Mouse (Mus musculus) right cerebral cortex, adult 18-20 months (tissue): ENCODE measurements around the gene Mxra7.
"Not testable (repeated sequence)": the region's sequence is repeated elsewhere in the genome, so short reads cannot be mapped to it uniquely, and the experiment has no call there.

Source experiments
- DNase-seq: peaks from one replicate; pipeline ENCODE4 v3.0.0; 2022; ENCODE audit warnings: mixed read lengths

Mxra7 gene

GRCm38 (mm10) chr11:116827534-116828165, at the start of gene Mxra7:
Mxra7 (minus strand) TSS chr11:116828046.
- DNase-seq: peak; percentile 57

DNA sequence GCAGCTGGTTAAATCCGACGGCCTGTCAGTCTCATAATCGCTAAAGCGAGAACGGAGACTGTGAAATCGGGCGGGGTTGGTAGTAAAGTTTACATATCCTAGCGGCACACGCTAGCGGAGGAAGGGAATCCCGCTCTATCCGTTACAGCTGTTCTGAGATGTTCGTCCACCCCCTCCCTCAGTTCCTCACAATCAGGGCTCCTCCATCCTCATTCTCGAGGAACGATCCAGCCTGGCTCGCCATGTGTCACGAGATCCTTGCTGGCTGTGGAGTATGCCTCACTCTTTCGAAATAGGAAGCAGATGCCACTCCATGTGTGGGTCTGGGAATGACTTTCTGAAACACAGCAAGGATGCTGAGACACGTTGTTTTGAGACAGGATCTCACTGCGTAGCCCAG, 46.1 kb upstream of the Mxra7 start:
- DNase-seq: peak; percentile 66

DNA sequence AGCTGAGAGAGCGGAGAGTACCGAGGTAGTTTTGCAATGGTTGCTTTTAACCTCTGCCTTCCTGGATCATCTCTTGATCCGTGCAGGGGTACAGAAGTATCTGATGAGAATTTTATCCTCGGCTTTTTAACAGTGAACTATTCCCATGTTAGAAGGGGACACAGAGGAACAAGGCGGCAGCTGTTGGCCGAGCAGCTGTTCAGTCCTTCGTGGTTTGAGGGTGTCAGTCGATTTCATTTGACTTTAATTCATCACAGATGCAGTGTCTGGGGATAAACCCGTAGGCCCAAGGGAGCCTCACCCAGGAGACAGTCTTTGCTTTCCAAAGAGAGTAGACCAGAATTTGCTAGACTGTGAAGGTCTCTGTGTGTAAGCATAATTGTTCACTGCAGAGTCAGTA, 43.7 kb upstream of the Mxra7 start:
- DNase-seq: no peak

DNA sequence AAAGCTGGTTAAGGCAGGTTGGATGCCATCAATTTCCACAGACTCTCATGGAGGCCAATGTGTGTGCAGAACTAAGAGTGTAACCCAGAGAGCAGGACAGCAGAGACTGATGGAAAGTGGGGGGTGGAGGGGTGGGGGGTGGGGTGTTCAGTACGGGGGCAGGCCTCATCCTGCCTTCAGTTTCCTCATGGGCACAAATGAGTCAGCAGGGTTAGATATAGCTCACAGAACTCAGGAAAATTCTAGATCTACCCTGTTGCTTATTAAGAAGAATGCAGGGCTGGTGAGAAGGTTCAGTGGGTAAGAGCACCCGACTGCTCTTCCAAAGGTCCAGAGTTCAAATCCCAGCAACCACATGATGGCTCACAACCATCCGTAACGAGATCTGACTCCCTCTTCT, 41.8 kb upstream of the Mxra7 start:
- DNase-seq: no peak

- DNase-seq: no peak
These were observed 41.4 kb upstream of the Mxra7 start for GRCm38 (mm10) chr11:116869223-116869622.

DNA sequence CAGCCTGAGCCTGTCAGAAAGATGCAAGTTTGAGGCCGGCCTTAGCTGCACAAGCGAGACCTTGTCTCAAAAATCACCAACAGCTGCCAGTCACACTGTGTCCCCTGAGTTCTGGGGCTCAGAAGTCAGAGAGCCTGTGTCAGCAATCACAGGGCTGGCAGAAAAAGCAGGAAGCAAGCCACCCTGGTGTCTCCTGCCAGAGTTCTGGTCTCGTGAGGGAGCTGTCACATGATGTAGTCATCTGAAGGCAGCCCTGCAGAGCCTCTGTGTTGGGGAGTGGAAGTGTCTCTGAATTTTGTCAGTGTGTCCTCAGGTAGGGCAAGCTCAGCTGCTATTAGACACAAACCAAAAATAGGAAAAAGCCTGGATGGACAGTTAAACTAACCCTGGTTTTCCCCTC, 40.3 kb upstream of the Mxra7 start:
- DNase-seq: peak; percentile 32

DNA sequence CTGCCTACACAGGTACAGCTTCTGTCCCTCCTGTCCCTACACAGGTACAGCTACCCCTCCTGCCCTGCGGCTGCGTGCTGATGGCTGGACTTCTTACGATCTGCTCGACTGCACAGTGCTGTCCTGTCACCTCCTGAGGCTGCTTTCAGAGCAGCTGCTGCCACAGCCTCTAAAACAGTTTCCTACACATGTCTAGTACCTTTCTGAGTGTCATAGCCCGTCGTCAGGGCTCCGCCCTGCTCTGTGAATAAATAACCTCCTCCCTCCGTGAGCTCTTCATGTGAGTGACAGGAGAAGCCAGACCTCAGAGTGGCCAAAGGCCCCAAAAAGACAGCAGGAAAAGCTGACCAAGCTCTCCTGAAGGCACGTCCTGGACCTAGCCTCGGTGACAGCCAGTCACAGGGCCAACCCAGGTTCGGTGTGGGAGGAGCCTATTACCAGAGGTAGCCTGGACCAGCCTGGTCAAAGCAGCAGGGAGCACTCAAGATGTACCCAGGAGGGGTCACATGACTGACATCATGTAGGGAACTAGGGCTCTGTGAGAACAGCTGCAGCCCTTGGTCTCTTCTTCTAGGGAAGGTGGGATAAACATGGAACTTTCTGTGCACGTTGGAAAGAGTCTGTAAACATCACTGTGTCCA, 38.2 kb upstream of the Mxra7 start:
- DNase-seq: no peak

DNA sequence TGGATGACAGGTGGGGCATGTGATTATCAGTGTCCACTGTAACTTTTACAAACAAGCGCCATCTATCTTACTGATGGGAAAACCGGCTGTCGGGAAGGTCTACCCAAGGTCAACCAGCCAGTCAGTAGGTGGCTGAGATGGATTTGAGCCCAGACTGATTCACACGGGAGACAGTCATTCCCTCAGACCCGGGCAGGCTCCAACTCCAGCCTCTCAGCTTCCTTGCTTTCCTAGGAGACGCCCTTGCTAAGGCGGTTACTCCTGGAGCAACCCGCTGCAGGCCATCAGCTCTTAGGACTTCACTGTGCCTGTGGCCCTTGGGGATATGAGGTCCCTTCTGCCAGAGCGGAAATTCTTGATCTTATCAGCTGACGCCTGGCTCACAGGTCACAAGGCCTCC, 36.6 kb upstream of the Mxra7 start:
- no peak for DNase-seq

GRCm38 (mm10) chr11:116857183-116857850, 29.5 kb upstream of the Mxra7 start:
- DNase-seq: no peak

DNA sequence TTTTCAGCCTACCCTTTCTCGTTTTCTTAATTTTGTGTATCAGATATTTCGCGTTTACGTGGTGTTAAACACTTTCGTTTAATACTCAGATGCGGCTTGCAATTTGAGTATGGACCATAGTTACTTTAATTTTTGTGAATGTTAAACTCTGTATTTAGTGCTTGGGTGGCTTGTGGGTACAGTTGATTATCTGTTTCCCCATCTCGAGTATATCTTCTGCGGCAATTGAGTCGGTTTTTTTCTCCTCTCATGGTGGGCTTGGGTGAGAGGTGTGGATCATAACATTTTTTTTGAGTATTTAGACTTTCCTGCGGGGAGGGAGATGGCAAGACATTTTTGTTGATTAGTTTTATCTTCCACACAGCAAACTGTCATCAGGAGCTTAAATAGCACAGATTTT, 26.4 kb upstream of the Mxra7 start:
- DNase-seq: no peak

GRCm38 (mm10) chr11:116853512-116853928, 25.7 kb upstream of the Mxra7 start:
- DNase-seq: peak; percentile 97

- peak; percentile 97 for DNase-seq
These were observed 25.2 kb upstream of the Mxra7 start, which contains the start of gene Srsf2 for GRCm38 (mm10) chr11:116852891-116853511. Srsf2 (minus strand) TSS chr11:116853094.

DNA sequence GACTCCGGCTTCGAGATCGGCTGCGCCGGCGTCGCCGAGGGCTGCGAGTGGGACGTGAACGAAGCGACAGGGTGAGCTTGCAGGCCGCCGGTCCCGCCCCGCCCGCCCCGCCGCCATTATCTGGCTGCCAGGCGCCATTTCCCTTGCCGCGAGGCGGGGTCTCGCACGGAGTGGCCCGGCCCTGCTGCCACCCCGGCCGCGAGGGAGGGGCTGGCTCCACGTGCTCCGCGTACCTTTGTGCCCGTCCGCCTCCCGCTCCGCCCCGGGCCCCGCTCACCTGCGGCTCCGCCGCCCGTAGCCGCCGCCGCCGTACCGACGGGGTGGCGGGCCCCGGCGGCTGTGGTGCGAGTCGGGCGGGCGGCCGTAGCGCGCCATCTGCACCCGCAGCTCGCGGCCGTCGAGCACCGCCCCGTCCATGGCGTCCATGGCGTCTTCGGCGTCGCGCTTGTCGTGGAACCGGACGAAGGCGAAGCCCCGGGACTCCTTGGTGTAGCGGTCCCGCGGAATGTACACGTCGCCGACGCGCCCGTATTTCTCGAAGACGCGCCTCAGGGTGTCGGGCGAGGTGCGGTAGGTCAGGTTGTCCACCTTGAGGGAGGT, 24.5 kb upstream of the Mxra7 start, which contains the start of gene Mfsd11:
Gene Mfsd11 (plus strand): TSS at position 150 of the 600 bp plus-strand sequence.
- DNase-seq: peak; percentile 86

- no peak for DNase-seq
These were observed 23.9 kb upstream of the Mxra7 start for GRCm38 (mm10) chr11:116851576-116852290.

DNA sequence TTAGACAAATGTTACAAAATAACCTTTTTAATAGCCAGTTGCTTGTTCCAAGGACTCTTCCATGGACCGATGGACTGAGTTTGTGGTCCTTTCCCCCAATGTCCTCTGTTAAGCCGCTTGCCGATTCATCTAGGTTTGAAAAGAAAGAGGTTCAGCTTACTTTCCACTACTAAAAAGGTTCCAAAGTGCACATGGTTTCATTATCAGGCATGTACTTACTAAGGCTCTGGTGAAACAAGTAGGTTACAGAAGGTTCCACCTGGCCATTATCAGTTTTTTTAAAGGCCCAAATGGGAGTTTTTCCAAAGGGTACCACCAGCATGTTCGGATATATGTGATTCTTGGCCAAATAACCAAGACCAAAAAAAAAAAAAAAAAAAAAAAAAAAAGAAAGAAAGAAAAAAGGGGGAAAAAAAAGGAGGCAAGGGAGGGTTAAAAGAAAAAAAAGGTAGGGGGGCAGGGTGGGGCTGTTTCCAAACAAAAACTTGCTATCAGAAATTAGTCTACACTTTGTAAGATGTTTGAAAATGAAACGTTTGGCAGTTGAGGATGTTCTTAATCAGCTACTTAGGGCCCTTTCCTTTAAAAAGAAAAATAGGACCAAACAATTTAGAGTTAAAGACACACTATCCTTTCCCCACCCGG, 23.1 kb upstream of the Mxra7 start:
- no peak for DNase-seq

GRCm38 (mm10) chr11:116850085-116850484, 22.2 kb upstream of the Mxra7 start:
- DNase-seq: no peak

- DNase-seq: no peak
These were observed 21.7 kb upstream of the Mxra7 start for GRCm38 (mm10) chr11:116849587-116849986.

DNA sequence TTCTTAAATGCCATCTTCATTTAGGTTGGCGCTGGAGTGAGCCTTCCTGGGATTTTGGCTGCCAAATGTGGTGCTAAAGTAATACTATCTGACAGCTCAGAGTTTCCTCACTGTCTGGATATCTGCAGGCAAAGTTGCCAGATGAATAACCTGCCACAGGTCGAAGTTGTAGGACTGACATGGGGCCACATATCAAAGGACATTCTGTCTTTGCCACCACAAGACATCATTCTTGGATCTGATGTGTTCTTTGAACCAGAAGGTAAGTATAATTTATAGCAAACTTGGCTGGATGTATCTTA, 21.0 kb upstream of the Mxra7 start:
- DNase-seq: not testable (repeated sequence)

- DNase-seq: no peak
These were observed 20.4 kb upstream of the Mxra7 start for GRCm38 (mm10) chr11:116848086-116848876.

GRCm38 (mm10) chr11:116847187-116848085, 19.6 kb upstream of the Mxra7 start:
- no peak for DNase-seq
